Mouse (Mus musculus) heart, embryonic 13.5 days (tissue): ENCODE measurements around the gene Rpl10a. TPM values are rescaled to one million over a fixed set of nuclear protein-coding genes. Genes with fewer than 3 reads are reported as not detected.

Experiments
- ATAC-seq: fragments of 200-750 bp; cut with Nextera tagmentation; 2 replicates; pipeline ENCODE4 v1.8.0; 2017; ENCODE audit warnings: moderate TSS enrichment; ENCODE audit not compliant: insufficient number of reproducible peaks, low FRiP score, low TSS enrichment; ENCODE audit errors: extremely low read depth
- H3K27ac ChIP-seq: fragments of 300-500 bp; sonication (generic); replicated peaks from 2 replicates; pipeline ENCODE4 v1.5.1; 2015; ENCODE audit warnings: moderate library complexity, mild to moderate bottlenecking, inconsistent platforms
- H3K27me3 ChIP-seq: fragments of 300-500 bp; sonication (generic); replicated peaks from 2 replicates; pipeline ENCODE4 v1.6.1; 2015; ENCODE audit warnings: mild to moderate bottlenecking, inconsistent platforms
- H3K36me3 ChIP-seq: fragments of 300-500 bp; sonication (generic); 2 replicates; pipeline ENCODE4 v1.6.1; 2015; ENCODE audit warnings: mild to moderate bottlenecking, inconsistent platforms
- H3K4me1 ChIP-seq: fragments of 300-500 bp; sonication (generic); 2 replicates; pipeline ENCODE4 v1.6.1; 2015; ENCODE audit warnings: inconsistent platforms
- H3K4me2 ChIP-seq: fragments of 300-500 bp; sonication (generic); 2 replicates; pipeline ENCODE4 v1.6.1; 2015; ENCODE audit warnings: inconsistent platforms, mild to moderate bottlenecking, moderate library complexity
- H3K4me3 ChIP-seq: fragments of 300-500 bp; sonication (generic); 2 replicates; pipeline ENCODE4 v1.5.1; 2015; ENCODE audit warnings: moderate library complexity, mild to moderate bottlenecking, inconsistent platforms
- H3K9ac ChIP-seq: fragments of 300-500 bp; sonication (generic); 2 replicates; pipeline ENCODE4 v1.6.1; 2015; ENCODE audit warnings: inconsistent platforms, mild to moderate bottlenecking, moderate library complexity
- H3K9me3 ChIP-seq: fragments of 300-500 bp; sonication (generic); 2 replicates; pipeline ENCODE4 v1.6.1; 2016; ENCODE audit warnings: inconsistent platforms
- WGBS: fragments of 180-500 bp; shearing (Covaris S2); methylation state at CpG from one replicate; pipeline ENCODE4 v1.1.7; 2015; ENCODE audit warnings: mixed read lengths; 5-methylcytosine and 5-hydroxymethylcytosine counted together
- polyA plus RNA-seq: library from polyadenylated mRNA; unstranded; fragments of >200 nt; fragmentation: Nextera tagmentation; extraction: Ambion mirVana; gene quantifications from 2 replicates; pipeline ENCODE4 v1.2.1, GENCODE M21; 2015

The Rpl10a gene
- polyA plus RNA-seq, 1 experiment from 2014 or later, result 389 TPM

DNA sequence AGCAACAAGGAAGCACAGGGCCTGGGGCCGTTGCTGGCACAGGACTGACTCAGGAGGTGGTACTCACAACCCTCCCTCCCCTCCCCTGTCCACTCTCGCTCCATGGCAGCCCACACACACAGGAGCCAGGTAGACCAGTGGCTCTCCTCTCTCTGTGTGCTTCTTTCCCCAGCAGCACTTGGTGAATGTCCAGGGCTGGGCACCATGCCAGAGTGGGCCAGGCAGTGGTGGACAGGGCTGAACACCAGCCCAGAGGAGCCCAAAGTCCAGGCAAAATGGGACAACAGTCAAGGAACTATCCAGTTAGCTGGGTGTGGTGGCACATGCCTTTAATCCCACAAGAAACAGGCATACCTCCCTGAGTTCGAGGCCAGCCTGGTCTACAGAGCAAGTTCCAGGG, 38.0 kb upstream of the Rpl10a start:
- peaks cover 35% of the 10 kb centered on the region for H3K4me1 ChIP-seq
- H3K27me3 ChIP-seq, result no peaks in the 10 kb centered on the region
- no peaks in the 10 kb centered on the region for H3K9me3 ChIP-seq
- peaks cover 11% of the 10 kb centered on the region for H3K36me3 ChIP-seq
- no peak overlapping the region for H3K27ac ChIP-seq
- ATAC-seq, result no peak
- H3K9ac ChIP-seq, result 0 out of 2 replicates have a peak overlapping the region, but pooled peaks have one; percentile 37
- WGBS, result 59% methylated on average over 3 of the region's 3 CpGs
- no peak overlapping the region for H3K4me3 ChIP-seq
- H3K4me2 ChIP-seq, result no peak overlapping the region

DNA sequence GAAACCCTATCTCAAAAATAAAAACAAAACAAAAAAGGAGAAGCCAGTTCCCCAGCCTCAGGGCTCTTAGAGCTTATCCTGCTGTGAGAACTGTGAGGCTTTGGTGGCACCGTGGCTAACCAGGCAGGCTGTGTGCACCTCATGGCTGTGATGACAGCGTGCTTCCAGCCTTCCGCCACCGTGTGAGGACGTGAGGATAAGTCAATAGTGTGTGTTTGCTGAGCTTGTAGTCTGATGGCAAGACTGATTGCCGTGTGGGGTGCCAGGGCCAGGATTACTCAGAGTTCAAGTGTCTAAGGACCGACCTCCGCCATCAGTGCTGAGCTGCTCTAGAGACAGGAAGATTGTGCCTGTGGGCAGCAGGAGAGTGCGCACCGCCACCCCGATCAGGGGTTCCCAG, 37.6 kb upstream of the Rpl10a start:
- H3K4me2 ChIP-seq, result no peak overlapping the region
- no peak for ATAC-seq
- H3K9me3 ChIP-seq, result no peaks in the 10 kb centered on the region
- no peak overlapping the region for H3K27ac ChIP-seq
- peaks cover 14% of the 10 kb centered on the region for H3K36me3 ChIP-seq
- no peaks in the 10 kb centered on the region for H3K27me3 ChIP-seq
- WGBS, result 67% methylated on average over 11 of the region's 11 CpGs
- H3K9ac ChIP-seq, result 0 out of 2 replicates have a peak overlapping the region, but pooled peaks have one; percentile 37
- H3K4me3 ChIP-seq, result no peak overlapping the region
- H3K4me1 ChIP-seq, result peaks cover 31% of the 10 kb centered on the region

DNA sequence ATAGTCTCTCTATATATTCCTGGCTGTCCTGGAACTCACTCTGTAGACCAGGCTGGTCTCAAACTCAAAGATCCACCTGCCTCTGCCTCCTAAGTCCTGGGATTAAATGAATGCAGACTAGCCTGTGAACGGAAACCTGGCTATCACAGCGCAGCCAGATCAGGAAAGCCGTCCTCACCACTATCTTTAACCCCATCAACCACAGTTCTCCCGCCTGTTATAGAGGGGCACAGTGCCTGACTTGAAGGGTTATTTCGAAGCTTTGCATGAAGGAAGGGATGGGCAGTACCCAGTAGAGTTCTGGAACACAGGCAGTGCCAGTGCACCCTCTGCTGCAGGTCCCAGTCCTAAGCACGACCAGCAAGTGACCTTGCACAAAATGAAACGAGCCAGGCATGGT, 36.9 kb upstream of the Rpl10a start:
- Histone ChIP-seq H3K9ac (no peak overlapping the region), H3K4me1 (peaks cover 26% of the 10 kb centered on the region), H3K27ac (no peak overlapping the region), H3K4me2 (no peak overlapping the region), H3K27me3 (no peaks in the 10 kb centered on the region), H3K36me3 (peaks cover 18% of the 10 kb centered on the region), H3K4me3 (no peak overlapping the region), H3K9me3 (no peaks in the 10 kb centered on the region)
- WGBS, result 74% methylated on average over 7 of the region's 7 CpGs
- no peak for ATAC-seq

DNA sequence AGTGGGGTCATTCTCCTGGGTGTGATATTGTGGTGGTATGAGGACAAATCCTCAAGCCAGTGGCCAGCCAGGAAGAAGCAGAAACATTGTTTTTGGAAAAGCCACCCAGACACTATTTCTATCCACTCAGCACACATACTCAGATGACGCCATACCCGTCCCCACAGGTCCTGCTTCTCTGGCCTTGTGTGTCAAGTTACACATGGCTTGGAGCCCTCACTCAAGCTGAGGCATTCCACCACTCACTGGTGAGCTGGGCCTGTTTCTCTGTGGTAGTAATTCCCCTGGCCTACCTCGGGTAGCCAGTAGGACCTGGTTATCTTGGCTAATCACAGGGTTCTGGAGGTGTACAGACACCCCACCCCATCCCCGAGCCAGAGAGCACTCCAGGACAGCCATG, 34.6 kb upstream of the Rpl10a start:
- ATAC-seq, result no peak
- 0 out of 2 replicates have a peak overlapping the region, but pooled peaks have one; percentile 19 for H3K9ac ChIP-seq
- peaks cover 34% of the 10 kb centered on the region for H3K36me3 ChIP-seq
- WGBS, result 62% methylated on average over 4 of the region's 4 CpGs
- H3K27ac ChIP-seq, result no peak overlapping the region
- no peaks in the 10 kb centered on the region for H3K27me3 ChIP-seq
- H3K4me2 ChIP-seq, result no peak overlapping the region
- H3K4me1 ChIP-seq, result peaks cover 11% of the 10 kb centered on the region
- H3K4me3 ChIP-seq, result no peak overlapping the region
- H3K9me3 ChIP-seq, result no peaks in the 10 kb centered on the region

DNA sequence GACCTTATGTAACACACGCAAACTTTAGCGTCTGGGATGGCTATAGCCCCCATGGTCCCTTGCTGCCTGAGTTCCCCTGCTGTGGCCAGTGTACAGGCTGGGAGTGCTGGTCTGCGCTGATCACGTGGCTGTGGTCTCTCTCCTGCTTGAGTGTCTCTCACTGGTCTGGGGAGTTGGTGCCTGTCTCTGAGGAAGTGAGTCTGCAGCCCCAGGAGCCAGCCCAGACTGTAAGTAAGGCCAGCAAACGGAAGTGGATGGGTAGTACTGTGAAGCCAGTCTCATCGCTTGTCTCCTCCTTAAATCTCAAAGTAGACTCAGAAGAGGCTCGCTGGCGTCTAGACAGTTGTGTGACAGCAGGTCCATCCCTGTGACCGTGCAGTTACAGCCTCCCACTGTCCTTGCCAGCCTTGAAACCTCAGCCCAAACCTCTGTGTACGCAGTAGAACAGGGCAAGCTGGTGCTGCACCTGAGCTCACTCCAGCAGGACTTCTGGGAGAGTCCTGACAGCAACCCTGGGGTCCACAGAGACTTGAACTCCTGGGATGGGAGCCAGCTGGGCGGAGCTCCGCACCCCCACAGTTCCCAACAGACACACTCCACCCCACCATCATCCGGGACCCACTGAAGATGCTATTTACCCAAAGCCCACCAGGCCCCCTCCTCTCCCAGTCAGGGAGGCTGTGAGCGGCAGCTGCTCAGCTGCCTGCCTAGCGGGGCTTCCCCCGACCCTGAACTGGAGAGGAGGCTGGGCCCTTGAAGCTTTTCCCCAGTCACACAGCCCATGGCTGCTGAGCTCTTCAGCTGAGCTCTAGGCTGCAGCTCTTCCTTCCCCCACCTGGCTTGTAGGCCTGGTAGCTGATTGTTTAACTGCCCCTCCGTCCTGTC, 33.6 kb upstream of the Rpl10a start:
- Histone ChIP-seq H3K27me3 (no peaks in the 10 kb centered on the region), H3K4me3 (no peak overlapping the region), H3K9ac (peak overlapping the region; percentile 7; the same call in 1 of the 2 replicates), H3K27ac (no peak overlapping the region; the same call in 1 of the 2 replicates), H3K36me3 (peaks cover 43% of the 10 kb centered on the region), H3K4me2 (no peak overlapping the region), H3K9me3 (no peaks in the 10 kb centered on the region), H3K4me1 (peaks cover 16% of the 10 kb centered on the region)
- no peak for ATAC-seq
- 65% methylated on average over 17 of the region's 17 CpGs for WGBS

DNA sequence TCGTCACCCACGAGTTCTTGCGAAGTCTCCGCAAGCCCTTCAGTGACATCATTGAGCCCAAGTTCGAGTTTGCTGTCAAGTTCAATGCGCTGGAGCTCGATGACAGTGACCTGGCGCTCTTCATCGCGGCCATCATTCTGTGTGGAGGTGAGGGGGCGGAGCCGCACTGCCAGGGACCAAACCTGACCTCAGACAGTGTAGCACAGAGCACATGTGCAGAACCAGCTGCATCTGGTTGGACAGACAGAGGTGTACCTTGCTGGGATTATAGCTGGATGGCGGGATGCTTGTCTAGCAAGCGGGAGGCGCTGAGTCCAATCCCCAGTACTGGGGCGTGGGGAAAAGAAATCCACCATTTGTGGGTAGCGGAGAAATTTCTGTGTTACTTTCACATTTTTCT, 29.4 kb upstream of the Rpl10a start:
- peaks cover 11% of the 10 kb centered on the region for H3K4me1 ChIP-seq

DNA sequence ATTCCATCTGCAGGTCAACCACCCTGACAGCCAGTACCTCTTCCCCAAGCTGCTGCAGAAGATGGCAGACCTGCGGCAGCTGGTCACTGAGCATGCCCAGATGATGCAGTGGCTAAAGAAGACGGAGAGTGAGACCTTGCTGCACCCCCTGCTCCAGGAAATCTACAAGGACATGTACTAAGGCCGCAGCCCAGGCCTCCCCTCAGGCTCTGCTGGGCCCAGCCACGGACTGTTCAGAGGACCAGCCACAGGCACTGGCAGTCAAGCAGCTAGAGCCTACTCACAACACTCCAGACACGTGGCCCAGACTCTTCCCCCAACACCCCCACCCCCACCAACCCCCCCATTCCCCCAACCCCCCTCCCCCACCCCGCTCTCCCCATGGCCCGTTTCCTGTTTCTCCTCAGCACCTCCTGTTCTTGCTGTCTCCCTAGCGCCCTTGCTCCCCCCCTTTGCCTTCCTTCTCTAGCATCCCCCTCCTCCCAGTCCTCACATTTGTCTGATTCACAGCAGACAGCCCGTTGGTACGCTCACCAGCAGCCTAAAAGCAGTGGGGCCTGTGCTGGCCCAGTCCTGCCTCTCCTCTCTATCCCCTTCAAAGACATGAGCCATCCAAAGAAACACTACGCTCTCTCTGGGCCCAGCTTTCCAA, 28.5 kb upstream of the Rpl10a start:
- no peaks in the 10 kb centered on the region for H3K9me3 ChIP-seq
- peaks cover 38% of the 10 kb centered on the region for H3K36me3 ChIP-seq
- H3K27ac ChIP-seq, result 0 out of 2 replicates have a peak overlapping the region, but pooled peaks have one; percentile 12
- H3K27me3 ChIP-seq, result no peaks in the 10 kb centered on the region
- no peak for ATAC-seq
- WGBS, result 48% methylated on average over 8 of the region's 11 CpGs
- peak overlapping the region; percentile 63; the same call in 1 of the 2 replicates for H3K9ac ChIP-seq
- H3K4me1 ChIP-seq, result peaks cover 16% of the 10 kb centered on the region
- no peak overlapping the region for H3K4me3 ChIP-seq
- no peak overlapping the region for H3K4me2 ChIP-seq

More for the DNA sequence above, 29.4 kb upstream of the Rpl10a start:
- H3K9ac ChIP-seq, result no peak overlapping the region
- H3K27ac ChIP-seq, result no peak overlapping the region
- H3K4me2 ChIP-seq, result no peak overlapping the region
- peaks cover 38% of the 10 kb centered on the region for H3K36me3 ChIP-seq
- H3K4me3 ChIP-seq, result no peak overlapping the region
- no peak for ATAC-seq
- no peaks in the 10 kb centered on the region for H3K27me3 ChIP-seq
- no peaks in the 10 kb centered on the region for H3K9me3 ChIP-seq
- WGBS, result 91% methylated on average over 17 of the region's 17 CpGs

DNA sequence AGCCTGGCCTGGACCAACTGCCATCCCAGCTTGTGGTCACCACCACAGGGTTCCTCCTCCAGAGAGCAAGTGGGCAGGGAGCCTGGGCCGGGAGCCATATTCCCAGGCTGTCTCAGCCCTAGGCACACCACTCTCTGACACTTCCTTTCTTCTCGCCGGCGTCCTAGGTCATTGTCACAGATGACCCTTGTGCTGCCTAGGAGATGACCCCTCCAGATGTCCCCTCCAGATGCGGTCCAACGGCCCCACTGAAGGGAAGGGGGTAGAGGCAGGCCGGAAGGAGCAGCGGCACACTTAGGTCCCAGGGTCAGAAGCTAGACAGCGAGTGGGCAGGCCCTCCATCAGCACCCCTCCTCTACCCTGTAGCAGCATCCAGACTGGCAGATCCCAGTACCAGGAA, 27.9 kb upstream of the Rpl10a start:
- peaks cover 16% of the 10 kb centered on the region for H3K4me1 ChIP-seq
- H3K27ac ChIP-seq, result 0 out of 2 replicates have a peak overlapping the region, but pooled peaks have one; percentile 12
- H3K4me2 ChIP-seq, result no peak overlapping the region
- peaks cover 36% of the 10 kb centered on the region for H3K36me3 ChIP-seq
- no peaks in the 10 kb centered on the region for H3K9me3 ChIP-seq
- peak overlapping the region; percentile 12; the same call in 1 of the 2 replicates for H3K9ac ChIP-seq
- WGBS, result 50% methylated on average over 9 of the region's 9 CpGs
- no peak for ATAC-seq
- no peaks in the 10 kb centered on the region for H3K27me3 ChIP-seq
- no peak overlapping the region for H3K4me3 ChIP-seq

DNA sequence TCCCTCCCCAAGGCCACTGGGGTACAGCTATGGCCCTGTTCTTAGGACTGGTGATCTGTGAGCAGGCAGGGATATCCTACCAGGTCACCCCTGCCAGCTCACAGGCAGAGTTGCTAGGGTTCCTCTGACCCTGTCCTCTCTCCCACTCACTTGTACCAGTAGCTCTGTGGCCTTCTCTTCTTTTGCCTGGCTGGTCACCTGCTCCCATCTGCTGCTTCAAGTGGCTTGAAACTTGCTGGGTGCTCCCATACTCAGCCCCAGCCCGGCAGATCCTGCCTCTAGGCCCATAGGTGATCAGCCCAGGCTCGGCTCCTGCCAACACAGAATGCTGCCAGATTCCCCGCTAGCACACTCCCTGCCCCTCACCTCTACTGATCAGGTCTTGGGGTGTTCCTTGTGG, 27.4 kb upstream of the Rpl10a start:
- H3K9ac ChIP-seq, result no peak overlapping the region
- H3K4me1 ChIP-seq, result peaks cover 16% of the 10 kb centered on the region
- no peak overlapping the region for H3K4me2 ChIP-seq
- WGBS, result 64% methylated on average over 3 of the region's 3 CpGs
- H3K36me3 ChIP-seq, result peaks cover 32% of the 10 kb centered on the region
- H3K27me3 ChIP-seq, result no peaks in the 10 kb centered on the region
- no peak for ATAC-seq
- H3K27ac ChIP-seq, result no peak overlapping the region
- no peak overlapping the region for H3K4me3 ChIP-seq
- H3K9me3 ChIP-seq, result no peaks in the 10 kb centered on the region

DNA sequence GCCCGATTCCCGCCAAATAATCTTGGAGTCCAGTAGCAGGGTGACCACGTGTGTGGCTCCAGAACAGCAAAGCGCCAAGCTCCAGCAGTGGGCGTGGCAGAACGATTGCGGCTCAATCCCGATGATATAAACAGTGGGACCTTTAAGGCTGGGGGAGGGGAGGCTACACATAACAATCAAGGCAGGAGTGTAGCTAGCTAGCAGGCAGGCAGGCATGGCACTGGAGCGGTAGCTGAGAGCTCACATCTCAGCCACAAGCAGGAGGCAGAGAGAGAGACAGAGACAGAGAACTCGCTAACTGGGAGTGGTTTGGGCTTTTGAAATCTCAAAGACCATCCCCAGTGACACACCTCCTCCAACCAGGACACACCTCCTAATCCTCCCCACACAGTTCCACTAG, 23.1 kb upstream of the Rpl10a start:
- H3K4me1 ChIP-seq, result peaks cover 17% of the 10 kb centered on the region
- H3K36me3 ChIP-seq, result peaks cover 4% of the 10 kb centered on the region
- H3K27ac ChIP-seq, result no peak overlapping the region
- no peak overlapping the region for H3K4me3 ChIP-seq
- no peaks in the 10 kb centered on the region for H3K9me3 ChIP-seq
- whole genome bisulfite sequencing, result 61% methylated on average over 10 of the region's 10 CpGs
- ATAC-seq, result no peak
- H3K4me2 ChIP-seq, result no peak overlapping the region
- no peak overlapping the region for H3K9ac ChIP-seq
- H3K27me3 ChIP-seq, result no peaks in the 10 kb centered on the region
